Mouse (Mus musculus) MEL (cell line): ENCODE data around the gene Itsn1. TPM values are rescaled to one million over a fixed set of nuclear protein-coding genes. Genes with fewer than 3 reads are reported as not detected.

Experiments used
- DNase-seq: peaks from one replicate; pipeline ENCODE4 v3.0.0; 2011; ENCODE audit warnings: low read depth, low spot score
- H3K27ac ChIP-seq: 2 replicates; pipeline ENCODE4 v1.5.1; 2012; ENCODE audit warnings: low read depth, mild to moderate bottlenecking, control low read depth, low read length, moderate library complexity; ENCODE audit not compliant: control insufficient read depth
- H3K27me3 ChIP-seq, 2 experiments: fragments of 150-350 bp in 1 of 2; sonication (generic) in 1 of 2; 2 replicates each; pipeline ENCODE4 v1.6.1; 2012; ENCODE audit warnings: low read length in 2 of 2, mild to moderate bottlenecking in 2 of 2, improper control_type of control experiment in 1 of 2, moderate library complexity in 1 of 2; ENCODE audit not compliant: insufficient read depth in 2 of 2, control insufficient read depth in 1 of 2
- H3K36me3 ChIP-seq, 2 experiments: 2 replicates each; pipeline ENCODE4 v1.6.1; 2012 to 2014; ENCODE audit warnings: low read length in 2 of 2, improper control_type of control experiment in 1 of 2, inconsistent platforms in 1 of 2, mild to moderate bottlenecking in 1 of 2; ENCODE audit not compliant: insufficient read depth in 2 of 2, control insufficient read depth in 1 of 2
- H3K4me1 ChIP-seq, 2 experiments: fragments of 150-350 bp in 1 of 2; sonication (generic) in 1 of 2; 2 replicates each; pipeline ENCODE4 v1.6.1; 2012; ENCODE audit warnings: low read length in 2 of 2, improper control_type of control experiment in 1 of 2, mild to moderate bottlenecking in 1 of 2; ENCODE audit not compliant: insufficient read depth in 2 of 2, control insufficient read depth in 1 of 2
- H3K4me3 ChIP-seq, 2 experiments: fragments of 150-350 bp in 1 of 2; sonication (generic) in 1 of 2; 2 replicates each; pipeline ENCODE4 v1.5.1; 2012; ENCODE audit warnings: low read depth in 2 of 2, low read length in 2 of 2, mild to moderate bottlenecking in 2 of 2, moderate library complexity in 2 of 2, control low read depth in 1 of 2, improper control_type of control experiment in 1 of 2; ENCODE audit not compliant: control insufficient read depth in 1 of 2, insufficient read depth in 1 of 2
- H3K79me2 ChIP-seq: 2 replicates; pipeline ENCODE4 v1.6.1; 2012; ENCODE audit warnings: mild to moderate bottlenecking, low read length, moderate library complexity; ENCODE audit not compliant: control insufficient read depth, poor library complexity, insufficient read depth
- H3K9ac ChIP-seq: 2 replicates; pipeline ENCODE4 v1.6.1; 2012; ENCODE audit warnings: low read depth, mild to moderate bottlenecking, control low read depth, low read length, moderate library complexity; ENCODE audit not compliant: control insufficient read depth, poor library complexity, severe bottlenecking
- H3K9me3 ChIP-seq: fragments of 150-350 bp; sonication (generic); replicated peaks from 2 replicates; pipeline ENCODE4 v1.6.1; 2012; ENCODE audit warnings: mild to moderate bottlenecking, low read length, improper control_type of control experiment, moderate library complexity; ENCODE audit not compliant: insufficient read depth
- BHLHE40 ChIP-seq: IDR thresholded peaks from 2 replicates; pipeline ENCODE4 v1.6.1; 2012; ENCODE audit warnings: low read depth, mild to moderate bottlenecking, inconsistent platforms, low read length, improper control_type of control experiment, borderline replicate concordance
- CHD1 ChIP-seq: IDR thresholded peaks from 2 replicates; pipeline ENCODE4 v1.6.1; 2012; ENCODE audit warnings: low read depth, mild to moderate bottlenecking, inconsistent platforms, low read length, improper control_type of control experiment
- CTCF ChIP-seq, 3 experiments: IDR thresholded peaks in 2 of 3; conservative IDR thresholded peaks in 1 of 3; 2 replicates each; pipeline ENCODE4 v1.5.1; 2011 to 2012; ENCODE audit warnings: low read length in 3 of 3, low read depth in 2 of 3, mild to moderate bottlenecking in 2 of 3, improper control_type of control experiment in 1 of 3, inconsistent platforms in 1 of 3, mixed read lengths in 1 of 3, moderate library complexity in 1 of 3; ENCODE audit not compliant: control insufficient read depth in 1 of 3, insufficient read depth in 1 of 3, poor library complexity in 1 of 3, severe bottlenecking in 1 of 3
- E2F4 ChIP-seq: IDR thresholded peaks from 2 replicates; pipeline ENCODE4 v1.6.1; 2011; ENCODE audit warnings: low read depth, low read length, improper control_type of control experiment, borderline replicate concordance
- ELF1 ChIP-seq: IDR thresholded peaks from 2 replicates; pipeline ENCODE4 v1.6.1; 2014; ENCODE audit warnings: low read depth, mild to moderate bottlenecking, inconsistent platforms, low read length, improper control_type of control experiment, moderate library complexity
- ETS1 ChIP-seq: IDR thresholded peaks from 2 replicates; pipeline ENCODE4 v1.6.1; 2012; ENCODE audit warnings: low read depth, mild to moderate bottlenecking, inconsistent platforms, low read length, improper control_type of control experiment, moderate library complexity
- GABPA ChIP-seq: IDR thresholded peaks from 2 replicates; pipeline ENCODE4 v1.6.1; 2012; ENCODE audit warnings: low read depth, mild to moderate bottlenecking, inconsistent platforms, low read length, improper control_type of control experiment, moderate library complexity
- HCFC1 ChIP-seq: IDR thresholded peaks from 2 replicates; pipeline ENCODE4 v1.6.1; 2012; ENCODE audit warnings: low read depth, mild to moderate bottlenecking, inconsistent platforms, low read length, improper control_type of control experiment, moderate library complexity
- JUND ChIP-seq: IDR thresholded peaks from 2 replicates; pipeline ENCODE4 v1.6.1; 2011; ENCODE audit warnings: low read depth, mild to moderate bottlenecking, improper control_type of control experiment, low read length
- MAFK ChIP-seq: IDR thresholded peaks from 2 replicates; pipeline ENCODE4 v1.6.1; 2011; ENCODE audit warnings: low read depth, mild to moderate bottlenecking, low read length, improper control_type of control experiment, borderline replicate concordance
- MAZ ChIP-seq: IDR thresholded peaks from 2 replicates; pipeline ENCODE4 v1.6.1; 2012; ENCODE audit warnings: low read depth, mild to moderate bottlenecking, inconsistent platforms, low read length, improper control_type of control experiment
- MEF2A ChIP-seq: IDR thresholded peaks from 2 replicates; pipeline ENCODE4 v1.6.1; 2014; ENCODE audit warnings: low read depth, mild to moderate bottlenecking, inconsistent platforms, low read length, improper control_type of control experiment; ENCODE audit not compliant: poor library complexity, insufficient replicate concordance, severe bottlenecking; ENCODE audit errors: extremely low read depth
- MXI1 ChIP-seq: IDR thresholded peaks from 2 replicates; pipeline ENCODE4 v1.6.1; 2011; ENCODE audit warnings: mild to moderate bottlenecking, low read depth, low read length, improper control_type of control experiment
- MYB ChIP-seq: IDR thresholded peaks from 2 replicates; pipeline ENCODE4 v1.6.1; 2011; ENCODE audit warnings: mild to moderate bottlenecking, low read depth, low read length, improper control_type of control experiment
- MYC ChIP-seq: IDR thresholded peaks from 2 replicates; pipeline ENCODE4 v1.6.1; 2011; ENCODE audit warnings: low read depth, mild to moderate bottlenecking, low read length, improper control_type of control experiment, moderate library complexity
- NELFE ChIP-seq: IDR thresholded peaks from 2 replicates; pipeline ENCODE4 v1.6.1; 2011; ENCODE audit warnings: low read depth, low read length, improper control_type of control experiment
- NRF1 ChIP-seq: IDR thresholded peaks from 2 replicates; pipeline ENCODE4 v1.6.1; 2014; ENCODE audit warnings: low read depth, mild to moderate bottlenecking, inconsistent platforms, low read length, improper control_type of control experiment, moderate library complexity; ENCODE audit not compliant: poor library complexity, insufficient read depth, severe bottlenecking
- POLR2A ChIP-seq, 2 experiments: IDR thresholded peaks; 2 replicates each; pipeline ENCODE4 v1.6.1; 2011 to 2012; ENCODE audit warnings: low read length in 2 of 2, mild to moderate bottlenecking in 2 of 2, control low read depth in 1 of 2, improper control_type of control experiment in 1 of 2, low read depth in 1 of 2, moderate library complexity in 1 of 2; ENCODE audit not compliant: control insufficient read depth in 1 of 2, insufficient read depth in 1 of 2, poor library complexity in 1 of 2
- RAD21 ChIP-seq: IDR thresholded peaks from 2 replicates; pipeline ENCODE4 v1.6.1; 2011; ENCODE audit warnings: mild to moderate bottlenecking, low read depth, low read length, improper control_type of control experiment
- RCOR1 ChIP-seq: IDR thresholded peaks from 2 replicates; pipeline ENCODE4 v1.6.1; 2012; ENCODE audit warnings: low read depth, mild to moderate bottlenecking, inconsistent platforms, low read length, improper control_type of control experiment
- SIN3A ChIP-seq: IDR thresholded peaks from 2 replicates; pipeline ENCODE4 v1.6.1; 2012; ENCODE audit warnings: low read length, improper control_type of control experiment, inconsistent platforms
- SMC3 ChIP-seq: IDR thresholded peaks from 2 replicates; pipeline ENCODE4 v1.6.1; 2011; ENCODE audit warnings: low read depth, low read length, improper control_type of control experiment
- TAL1 ChIP-seq: IDR thresholded peaks from 2 replicates; pipeline ENCODE4 v1.6.1; 2012; ENCODE audit warnings: mild to moderate bottlenecking, inconsistent platforms, low read length, moderate library complexity, mixed read lengths
- TBP ChIP-seq: IDR thresholded peaks from 2 replicates; pipeline ENCODE4 v1.8.0; 2011; ENCODE audit warnings: low read depth, low read length, improper control_type of control experiment
- TCF12 ChIP-seq: IDR thresholded peaks from 2 replicates; pipeline ENCODE4 v1.6.1; 2014; ENCODE audit warnings: low read depth, mild to moderate bottlenecking, inconsistent platforms, low read length, improper control_type of control experiment, moderate library complexity
- UBTF ChIP-seq: IDR thresholded peaks from 2 replicates; pipeline ENCODE4 v1.6.1; 2012; ENCODE audit warnings: low read depth, mild to moderate bottlenecking, inconsistent platforms, low read length, improper control_type of control experiment, moderate library complexity, borderline replicate concordance; ENCODE audit not compliant: insufficient read depth
- USF1 ChIP-seq: IDR thresholded peaks from 2 replicates; pipeline ENCODE4 v1.6.1; 2014; ENCODE audit warnings: low read depth, mild to moderate bottlenecking, inconsistent platforms, low read length, improper control_type of control experiment, moderate library complexity
- ZC3H11A ChIP-seq: IDR thresholded peaks from 2 replicates; pipeline ENCODE4 v1.6.1; 2012; ENCODE audit warnings: low read depth, mild to moderate bottlenecking, inconsistent platforms, low read length, improper control_type of control experiment
- ZKSCAN1 ChIP-seq: IDR thresholded peaks from 2 replicates; pipeline ENCODE4 v1.6.1; 2012; ENCODE audit warnings: low read depth, mild to moderate bottlenecking, inconsistent platforms, low read length, improper control_type of control experiment, moderate library complexity
- polyA plus RNA-seq, 2 experiments: library from polyadenylated mRNA; stranded (reverse) in 1 of 2; unstranded in 1 of 2; fragments of >175 nt in 1 of 2; fragments of >200 nt in 1 of 2; gene quantifications; 2 replicates each; pipeline versions ENCODE4 v1.2.1 to v1.2.4; 2012; ENCODE audit warnings: low replicate concordance in 2 of 2, low read depth in 1 of 2; ENCODE audit not compliant: insufficient read length in 2 of 2, insufficient read depth in 1 of 2, missing spikeins in 1 of 2
- total RNA-seq: library from RNA; depleted of rRNA; stranded (reverse); fragments of 300-350 nt; gene quantifications from 2 replicates; pipeline ENCODE4 v1.2.3, GENCODE M21; 2012

Itsn1 gene
- total and polyA plus RNA-seq, 3 experiments, result 14.7 to 36.5 TPM; not detected in 1

GRCm38 (mm10) chr16:91724247-91724646 is 4.8 kb upstream of the Itsn1 start:
- H3K27me3 ChIP-seq, result no peaks in the 10 kb centered on the region
- peaks cover 0 to 8% of the 10 kb centered on the region in 2 experiments; a peak in 2 of 4 replicates for H3K4me1 ChIP-seq
- DNase-seq, result peak; percentile 78
- TF ChIP-seq MYB (no peak), CTCF (IDR thresholded peaks at IDR 0.05 in 2 of 3, conservative IDR thresholded peaks at IDR 0.05 in 1 of 3; ENCODE audit: control insufficient read depth in 1 of 3, insufficient read depth in 1 of 3, low read depth in 2 of 3, low read length in 3 of 3, poor library complexity in 1 of 3, severe bottlenecking in 1 of 3) (peak; percentile 72 to 84 (median 74)), HCFC1 (no peak), RAD21 (peak; percentile 81), MXI1 (no peak), SMC3 (peak; percentile 84), UBTF (no peak), MYC (peak; percentile 39; the same call in 1 of the 2 replicates), SIN3A (0 out of 2 replicates have a peak, but pooled peaks have one; percentile 43), ZC3H11A (peak; percentile 63)
- no peaks in the 10 kb centered on the region for H3K9me3 ChIP-seq
- H3K36me3 ChIP-seq, result peaks cover 8% of the 10 kb centered on the region in 2 experiments
- H3K79me2 ChIP-seq, result peaks cover 40% of the 10 kb centered on the region
- no peak overlapping the region for H3K27ac ChIP-seq
- no peak overlapping the region for H3K9ac ChIP-seq
- no peak overlapping the region for H3K4me3 ChIP-seq

GRCm38 (mm10) chr16:91727433-91727832 is 1.6 kb upstream of the Itsn1 start:
- H3K27ac ChIP-seq, result peak overlapping the region; percentile 89
- peaks cover 2 to 14% of the 10 kb centered on the region in 2 experiments; a peak in 2 of 4 replicates for H3K36me3 ChIP-seq
- no peaks in the 10 kb centered on the region for H3K9me3 ChIP-seq
- H3K9ac ChIP-seq, result peak overlapping the region; percentile 79
- DNase-seq, result peak; percentile 77
- peaks cover 0 to 14% of the 10 kb centered on the region in 2 experiments; a peak in 3 of 4 replicates for H3K4me1 ChIP-seq
- H3K27me3 ChIP-seq, result peaks cover 7 to 9% of the 10 kb centered on the region in 2 experiments
- peak overlapping the region; percentile 81 to 91 for H3K4me3 ChIP-seq
- peaks cover 30% of the 10 kb centered on the region for H3K79me2 ChIP-seq
- TF ChIP-seq BHLHE40, result peak; percentile 94
- no peak for TF ChIP-seq RAD21
- no peak for TF ChIP-seq RCOR1
- no peak for TF ChIP-seq MAZ
- TF ChIP-seq NRF1, result no peak
- no peak for TF ChIP-seq TAL1
- TF ChIP-seq MEF2A, result no peak
- TF ChIP-seq ELF1, result no peak
- peak; percentile 41; the same call in 1 of the 2 replicates for TF ChIP-seq SIN3A
- TF ChIP-seq E2F4, result no peak
- TF ChIP-seq JUND, result no peak
- no peak; a peak in 1 of 4 replicates for TF ChIP-seq POLR2A (IDR thresholded peaks at IDR 0.05; ENCODE audit: control insufficient read depth in 1 of 2, insufficient read depth in 1 of 2, low read depth in 1 of 2, low read length in 2 of 2, poor library complexity in 1 of 2)
- TF ChIP-seq USF1, result peak; percentile 87
- peak; percentile 23; the same call in 1 of the 2 replicates for TF ChIP-seq ETS1
- TF ChIP-seq SMC3, result no peak
- TF ChIP-seq TBP, result peak; percentile 46; the same call in 1 of the 2 replicates
- TF ChIP-seq CHD1, result no peak
- TF ChIP-seq MYB, result no peak
- no peak for TF ChIP-seq ZC3H11A
- no peak for TF ChIP-seq NELFE
- no peak for TF ChIP-seq MAFK
- TF ChIP-seq TCF12, result no peak
- TF ChIP-seq ZKSCAN1, result no peak
- TF ChIP-seq GABPA, result no peak
- no peak for TF ChIP-seq CTCF (IDR thresholded peaks at IDR 0.05 in 2 of 3, conservative IDR thresholded peaks at IDR 0.05 in 1 of 3; ENCODE audit: control insufficient read depth in 1 of 3, insufficient read depth in 1 of 3, low read depth in 2 of 3, low read length in 3 of 3, poor library complexity in 1 of 3, severe bottlenecking in 1 of 3)
- TF ChIP-seq MYC, result peak; percentile 91
